Mouse (Mus musculus): ENCODE results near the gene Gm3453.
"Not testable (repeated sequence)": the region's sequence is repeated elsewhere in the genome, so short reads cannot be mapped to it uniquely, and the experiment has no call there.

Gm3453 gene

GRCm38 (mm10) chr14:5979037-5979436, at the start of gene Gm3453:
Gene Gm3453 (minus strand): TSS chr14:5979137.
- DNase-seq = not testable (repeated sequence)

DNA sequence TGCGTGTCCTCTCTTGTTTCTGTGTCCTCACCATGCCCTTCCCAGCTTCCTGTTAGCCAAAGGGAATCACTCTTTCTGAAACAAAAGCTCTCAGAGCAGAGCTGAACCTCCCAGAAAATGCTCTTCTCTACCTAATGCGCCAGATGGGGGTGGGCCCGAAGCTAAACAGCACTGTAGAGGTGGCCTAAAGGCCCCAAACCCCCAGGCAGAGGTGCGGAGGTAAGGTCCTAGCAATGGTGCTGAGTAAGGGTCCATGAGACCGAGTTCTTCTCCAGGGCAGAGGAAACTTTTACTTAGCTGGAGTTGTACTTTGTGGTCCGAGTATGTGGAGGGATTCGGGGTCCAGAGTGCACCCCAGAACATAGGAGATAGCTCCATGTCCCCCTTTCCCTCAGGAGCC, 8.2 kb upstream of the Gm3453 start:
- DNase-seq = peak; percentile 2 to 6

- DNase-seq = not testable (repeated sequence)
These were observed 16.5 kb downstream of the Gm3453 start for GRCm38 (mm10) chr14:5962441-5962840.

GRCm38 (mm10) chr14:5961635-5962034, 17.3 kb downstream of the Gm3453 start, which contains the start of gene Gm3248:
Gene Gm3248 (minus strand): TSS chr14:5961745.
- peak; percentile 56 to 64 for DNase-seq

GRCm38 (mm10) chr14:5961102-5961501, 17.8 kb downstream of the Gm3453 start:
- peak; percentile 26 to 42 for DNase-seq

DNA sequence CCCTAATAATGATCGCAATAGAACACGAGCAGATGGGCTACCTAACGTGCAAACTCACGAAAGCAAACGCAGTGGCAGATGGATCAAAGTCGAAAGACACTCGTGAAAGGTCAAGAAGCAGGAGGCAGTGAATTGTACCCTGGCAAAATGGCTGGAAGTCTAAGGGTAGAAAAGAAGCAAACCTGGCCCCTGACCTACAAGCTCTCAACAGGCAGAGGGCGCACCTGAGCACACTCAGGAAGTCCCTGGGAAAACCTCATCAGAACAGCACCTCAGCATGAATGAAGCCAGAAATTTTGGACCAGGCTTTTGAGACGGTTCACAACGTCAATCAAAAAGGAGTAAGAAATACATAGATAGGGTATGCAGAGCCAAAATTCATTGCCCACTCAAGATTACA, 18.5 kb downstream of the Gm3453 start:
- peak; percentile 39 to 43 for DNase-seq

GRCm38 (mm10) chr14:5923276-5923675, 55.7 kb downstream of the Gm3453 start:
- DNase-seq = not testable (repeated sequence)

Measured in cerebellum, postnatal 10 days (tissue).